Mouse (Mus musculus): ENCODE results near the gene P4ha2.

DNA sequence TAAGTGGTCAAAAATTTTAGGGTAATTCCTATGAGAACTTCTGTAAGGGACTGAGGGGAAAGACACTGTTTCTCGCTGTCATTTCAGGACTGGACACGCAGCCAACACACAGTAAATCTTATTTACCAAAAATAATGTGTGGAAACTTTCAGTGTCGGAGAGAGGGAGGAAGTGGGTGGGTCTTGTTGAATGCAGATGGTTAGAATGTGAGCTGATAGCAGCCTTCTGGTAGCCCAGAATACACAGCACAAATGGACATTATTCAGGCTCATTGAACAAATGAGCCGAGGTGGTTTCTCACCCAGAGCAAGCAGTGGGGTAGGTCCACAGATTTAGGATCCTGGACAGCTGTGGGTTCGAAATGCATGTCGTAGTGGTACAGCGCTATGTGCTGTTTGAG, 46.8 kb upstream of the P4ha2 start:
- no peak for TF ChIP-seq CTCF (IDR thresholded peaks at IDR 0.05; ENCODE audit: low read depth, low read length)
- no peak for TF ChIP-seq POLR2A (IDR thresholded peaks at IDR 0.05; ENCODE audit: insufficient read depth, low read length)
